Mouse (Mus musculus): ENCODE results near the gene Zfp978. TPM values are rescaled to one million over a fixed set of nuclear protein-coding genes. Genes with fewer than 3 reads are reported as not detected.
"Not testable (repeated sequence)": the region's sequence is repeated elsewhere in the genome, so short reads cannot be mapped to it uniquely, and the experiment has no call there.

Gene Zfp978
- polyA plus RNA-seq, 1 experiment from 2014 or later = not detected

DNA sequence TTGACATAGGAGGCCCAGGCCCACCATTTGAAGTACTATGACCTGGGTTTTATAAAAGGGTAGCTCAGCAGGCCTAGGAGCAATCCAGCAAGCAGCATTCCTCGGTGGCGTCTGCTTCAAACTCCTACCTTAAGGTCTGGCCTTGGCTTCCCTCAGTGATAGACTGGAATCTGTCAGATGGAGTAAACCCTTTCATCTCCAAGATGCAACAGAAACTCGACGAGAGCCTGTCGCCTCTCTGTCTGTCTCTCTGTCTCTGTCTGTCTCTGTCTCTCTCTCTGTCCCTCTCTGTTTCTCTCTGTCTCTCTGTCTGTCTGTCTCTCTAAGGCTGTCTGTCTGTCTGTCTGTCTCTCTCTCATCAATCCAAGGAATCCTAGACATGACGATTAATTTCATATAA lies 42.4 kb downstream of the Zfp978 start:
- not testable (repeated sequence) for H3K4me2 ChIP-seq (replicated peaks)

DNA sequence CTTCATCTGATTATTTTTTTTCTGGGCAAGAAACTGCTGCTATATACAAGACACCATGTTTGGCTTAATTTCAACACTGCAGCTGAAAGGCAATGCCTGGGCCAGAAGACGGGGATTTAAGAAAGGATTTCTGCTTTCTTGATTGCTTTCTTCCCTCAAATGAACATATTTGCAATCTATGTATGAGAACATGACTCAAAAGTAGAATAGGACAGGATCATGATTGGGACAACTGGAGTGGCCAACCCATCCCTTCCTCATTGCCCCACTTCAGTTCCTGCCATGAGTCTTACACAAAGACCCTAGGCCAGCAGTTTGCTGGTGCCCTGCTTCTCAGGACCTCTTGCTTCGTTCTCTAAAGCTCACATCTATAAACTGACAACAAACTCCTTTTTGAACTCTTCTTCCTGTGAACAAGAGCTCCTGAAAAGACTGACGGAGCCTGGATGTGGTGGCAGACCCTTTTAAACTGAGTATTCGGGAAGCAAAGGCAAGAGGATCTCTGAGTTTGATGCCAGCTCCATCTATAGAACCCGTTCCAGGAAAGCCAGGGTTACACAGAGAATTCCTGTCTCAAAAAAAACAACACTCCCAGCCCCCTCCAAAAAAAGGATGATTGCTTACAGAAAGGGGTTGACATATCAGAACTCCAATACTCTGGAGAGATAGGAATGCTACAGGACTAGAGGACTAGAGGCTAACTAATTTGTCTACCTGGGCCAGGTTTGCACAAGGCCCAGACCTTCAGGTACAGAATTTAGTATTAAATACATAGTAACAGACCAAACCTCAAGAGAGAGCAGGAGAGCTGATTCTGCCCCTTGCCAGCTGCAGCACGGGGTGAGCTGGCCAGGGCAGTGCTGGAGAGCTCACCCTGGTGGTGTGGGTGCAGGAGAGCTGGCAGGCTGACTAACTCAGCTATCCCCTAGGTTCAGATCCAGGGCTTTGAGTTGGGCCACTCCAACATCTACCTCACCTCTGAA lies 43.1 kb downstream of the Zfp978 start:
- not testable (repeated sequence) for H3K27ac ChIP-seq; H3K9ac ChIP-seq; DNase-seq (ENCODE audit: low spot score); H3K4me2 ChIP-seq (replicated peaks); H3K4me3 ChIP-seq (replicated peaks; ENCODE audit: low read length); H3K4me1 ChIP-seq (replicated peaks; ENCODE audit: control insufficient read depth, insufficient read depth, low read length); H3K27me3 ChIP-seq (ENCODE audit: control insufficient read depth, insufficient read depth, low read length); H3K36me3 ChIP-seq (replicated peaks; ENCODE audit: control insufficient read depth, insufficient read depth)
- peak; percentile 38 for ATAC-seq (ENCODE audit: low FRiP score)
- 81% methylated on average over 5 of the region's 6 CpGs for WGBS
- peaks cover 63% of the 10 kb centered on the region for H3K9me3 ChIP-seq (ENCODE audit: control insufficient read depth, low read length)

More for the DNA sequence above, 42.4 kb downstream of the Zfp978 start:
- 92% methylated on average over 6 of the region's 6 CpGs for WGBS
- not testable (repeated sequence) for H3K9ac ChIP-seq; H3K27ac ChIP-seq; ATAC-seq (ENCODE audit: low FRiP score); H3K4me3 ChIP-seq (replicated peaks; ENCODE audit: low read length); DNase-seq (ENCODE audit: low spot score); H3K36me3 ChIP-seq (replicated peaks; ENCODE audit: control insufficient read depth, insufficient read depth); H3K4me1 ChIP-seq (replicated peaks; ENCODE audit: control insufficient read depth, insufficient read depth, low read length); H3K27me3 ChIP-seq (ENCODE audit: control insufficient read depth, insufficient read depth, low read length)
- peaks cover 62% of the 10 kb centered on the region for H3K9me3 ChIP-seq (ENCODE audit: control insufficient read depth, low read length)

DNA sequence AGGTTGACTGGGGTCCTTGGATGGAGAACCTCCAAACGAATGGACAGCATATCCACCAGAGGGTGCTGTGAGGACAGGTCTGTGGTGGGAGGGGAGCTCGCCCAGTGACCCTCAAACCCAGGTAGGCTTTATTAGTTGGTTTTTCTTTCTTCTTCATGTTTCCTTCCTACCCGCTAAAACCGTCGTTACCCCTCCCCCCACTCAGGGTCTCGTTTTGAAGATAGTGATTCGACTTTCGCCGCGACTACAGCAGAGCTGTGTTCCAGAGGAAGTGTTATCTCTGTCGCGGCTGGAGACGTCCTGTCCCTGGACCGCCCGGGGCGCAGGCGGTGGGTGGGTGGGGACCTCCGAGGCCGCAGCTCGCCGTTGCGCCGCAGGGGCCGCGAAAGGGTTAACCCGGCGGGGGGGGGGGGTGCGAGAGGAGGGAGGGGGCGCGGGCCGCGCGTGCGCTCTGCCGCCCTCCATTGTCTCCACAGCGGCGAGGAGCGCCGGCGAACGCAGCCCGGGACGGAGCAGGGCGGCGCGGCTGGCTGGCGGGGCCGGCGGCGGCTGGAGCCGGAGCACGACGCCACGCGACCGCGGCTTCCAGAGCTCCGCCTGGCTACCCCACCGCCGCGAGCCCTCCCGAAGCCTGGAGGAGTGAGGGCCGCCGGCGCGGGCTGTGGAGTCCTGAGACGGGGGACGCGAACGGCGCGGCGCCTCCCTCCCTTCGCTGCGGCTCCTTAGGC lies 45.8 kb downstream of the Zfp978 start:
- H3K4me1 ChIP-seq (replicated peaks; ENCODE audit: control insufficient read depth, insufficient read depth, low read length) = no peaks in the 10 kb centered on the region
- H3K4me3 ChIP-seq (replicated peaks; ENCODE audit: low read length) = peak overlapping the region; percentile 47
- ATAC-seq (ENCODE audit: low FRiP score) (peak; percentile 90), DNase-seq (ENCODE audit: low spot score) (no peak)
- H3K9ac ChIP-seq = peak overlapping the region; percentile 72
- WGBS = 1% methylated on average over 36 of the region's 75 CpGs
- H3K9me3 ChIP-seq (ENCODE audit: control insufficient read depth, low read length) = peaks cover 60% of the 10 kb centered on the region
- peak overlapping the region; percentile 68 for H3K4me2 ChIP-seq (replicated peaks)
- peak overlapping the region; percentile 44; the same call in 1 of the 2 replicates for H3K27ac ChIP-seq
- H3K27me3 ChIP-seq (ENCODE audit: control insufficient read depth, insufficient read depth, low read length) = no peaks in the 10 kb centered on the region
- H3K36me3 ChIP-seq (replicated peaks; ENCODE audit: control insufficient read depth, insufficient read depth) = no peaks in the 10 kb centered on the region

DNA sequence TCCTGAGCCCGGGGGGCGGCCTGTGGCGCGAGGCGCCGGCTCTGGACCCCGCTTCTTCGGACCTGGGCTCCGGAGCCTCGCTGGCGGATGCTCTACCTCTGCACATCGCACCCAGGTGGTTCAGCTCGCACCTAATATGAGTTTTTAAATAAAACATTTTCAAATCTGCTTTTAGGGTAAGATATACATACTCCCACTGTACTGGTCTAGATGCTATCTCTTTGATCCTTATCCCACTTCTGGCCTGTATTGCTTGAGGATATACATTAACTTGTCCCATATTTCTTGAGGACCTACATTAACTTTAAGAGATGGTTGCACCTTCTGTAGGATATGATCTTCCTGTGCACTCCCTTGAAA lies 46.3 kb downstream of the Zfp978 start:
- Histone ChIP-seq H3K4me2 (replicated peaks) (peak overlapping the region; percentile 68), H3K36me3 (replicated peaks; ENCODE audit: control insufficient read depth, insufficient read depth) (no peaks in the 10 kb centered on the region), H3K4me1 (replicated peaks; ENCODE audit: control insufficient read depth, insufficient read depth, low read length) (no peaks in the 10 kb centered on the region), H3K27me3 (ENCODE audit: control insufficient read depth, insufficient read depth, low read length) (no peaks in the 10 kb centered on the region), H3K4me3 (replicated peaks; ENCODE audit: low read length) (peak overlapping the region; percentile 47), H3K9me3 (ENCODE audit: control insufficient read depth, low read length) (peaks cover 54% of the 10 kb centered on the region), H3K27ac (peak overlapping the region; percentile 44; the same call in 1 of the 2 replicates), H3K9ac (peak overlapping the region; percentile 72)
- ATAC-seq (ENCODE audit: low FRiP score) (no peak), DNase-seq (ENCODE audit: low spot score) (no peak)
- 5% methylated on average over 10 of the region's 13 CpGs for WGBS

DNA sequence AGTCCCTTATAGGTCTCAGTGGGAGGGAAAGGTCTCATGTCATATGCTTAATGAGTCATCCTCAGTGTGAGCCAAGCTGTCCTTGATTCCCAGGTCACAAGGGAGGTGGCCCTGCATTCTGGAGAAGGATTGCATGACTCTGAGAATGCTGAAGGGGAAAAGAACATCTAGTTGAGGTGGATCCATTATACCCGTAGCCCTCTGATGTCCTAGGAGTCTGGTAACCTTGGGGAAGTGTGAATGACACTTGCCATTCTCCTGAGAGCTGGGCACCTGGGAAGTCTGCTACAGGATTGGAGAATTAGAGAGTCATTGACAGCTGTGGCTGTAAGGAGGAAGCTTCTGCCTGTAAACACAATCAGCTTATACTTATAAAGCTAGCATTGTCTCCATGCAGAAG lies 55.3 kb downstream of the Zfp978 start:
- H3K4me3 ChIP-seq (replicated peaks; ENCODE audit: low read length); H3K27ac ChIP-seq; H3K27me3 ChIP-seq (ENCODE audit: control insufficient read depth, insufficient read depth, low read length); DNase-seq (ENCODE audit: low spot score); H3K9ac ChIP-seq; H3K4me1 ChIP-seq (replicated peaks; ENCODE audit: control insufficient read depth, insufficient read depth, low read length); H3K4me2 ChIP-seq (replicated peaks); H3K36me3 ChIP-seq (replicated peaks; ENCODE audit: control insufficient read depth, insufficient read depth): not testable (repeated sequence)
- ATAC-seq (ENCODE audit: low FRiP score) = peak; percentile 29
- WGBS = 76% methylated on average over 1 of the region's 1 CpGs
- H3K9me3 ChIP-seq (ENCODE audit: control insufficient read depth, low read length) = peaks cover 62% of the 10 kb centered on the region

DNA sequence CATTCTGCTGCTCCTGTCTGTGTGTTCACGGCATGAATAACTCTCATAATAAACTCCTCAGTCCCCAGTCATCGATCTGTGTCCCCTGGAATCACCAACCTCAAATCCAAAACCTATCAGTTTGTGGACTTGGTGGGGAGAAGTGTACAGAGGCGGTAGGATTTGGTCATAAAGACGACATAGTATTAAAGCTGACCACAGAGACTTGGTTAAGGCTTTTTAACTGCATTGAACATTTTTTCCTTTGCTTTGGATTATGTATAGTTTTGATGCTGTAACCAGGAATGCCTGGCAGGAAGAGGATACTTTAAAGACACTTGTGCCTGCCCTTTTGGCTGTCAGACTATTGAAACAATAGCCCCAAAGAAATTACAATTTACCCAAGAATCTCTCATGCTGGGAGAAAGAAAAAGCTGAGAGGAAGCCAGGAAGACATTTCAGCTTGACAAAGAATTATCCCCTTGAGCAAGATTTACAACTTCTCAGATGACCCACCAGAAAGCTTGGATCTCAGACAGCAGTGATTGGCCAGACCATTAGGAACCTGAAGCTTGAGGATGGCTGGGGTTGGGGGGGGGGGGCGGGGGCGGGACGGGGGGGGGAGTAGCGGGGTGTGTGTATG lies 56.2 kb downstream of the Zfp978 start:
- Histone ChIP-seq H3K4me3 (replicated peaks; ENCODE audit: low read length) (no peak overlapping the region), H3K27ac (no peak overlapping the region), H3K27me3 (ENCODE audit: control insufficient read depth, insufficient read depth, low read length) (no peaks in the 10 kb centered on the region), H3K9ac (no peak overlapping the region), H3K36me3 (replicated peaks; ENCODE audit: control insufficient read depth, insufficient read depth) (no peaks in the 10 kb centered on the region), H3K4me2 (replicated peaks) (no peak overlapping the region), H3K4me1 (replicated peaks; ENCODE audit: control insufficient read depth, insufficient read depth, low read length) (no peaks in the 10 kb centered on the region), H3K9me3 (ENCODE audit: control insufficient read depth, low read length) (peaks cover 69% of the 10 kb centered on the region)
- peak; percentile 22 for ATAC-seq (ENCODE audit: low FRiP score)
- no peak for DNase-seq (ENCODE audit: low spot score)
- WGBS = 63% methylated on average over 8 of the region's 8 CpGs

DNA sequence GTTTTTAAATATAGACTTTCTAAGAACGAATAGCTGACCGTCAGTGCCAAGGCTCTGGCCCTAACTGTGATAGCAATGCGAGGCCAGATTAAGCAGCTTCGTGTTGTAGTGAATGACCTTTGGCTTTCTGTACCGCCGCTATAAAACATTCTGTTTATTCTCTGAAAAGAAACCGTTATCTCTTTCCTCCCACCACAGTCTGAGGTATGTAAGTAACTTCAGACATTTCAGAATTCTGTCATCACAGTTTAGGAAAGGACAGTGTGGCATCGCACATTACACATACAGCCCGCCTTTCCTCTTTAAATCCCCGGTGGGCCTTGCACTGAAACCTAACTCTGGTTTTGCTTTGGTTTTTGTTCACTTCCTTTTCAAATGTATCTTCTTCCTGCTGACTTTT lies 56.8 kb downstream of the Zfp978 start:
- Histone ChIP-seq H3K27me3 (ENCODE audit: control insufficient read depth, insufficient read depth, low read length) (no peaks in the 10 kb centered on the region), H3K4me2 (replicated peaks) (no peak overlapping the region), H3K9ac (no peak overlapping the region), H3K4me1 (replicated peaks; ENCODE audit: control insufficient read depth, insufficient read depth, low read length) (no peaks in the 10 kb centered on the region), H3K4me3 (replicated peaks; ENCODE audit: low read length) (no peak overlapping the region), H3K36me3 (replicated peaks; ENCODE audit: control insufficient read depth, insufficient read depth) (no peaks in the 10 kb centered on the region), H3K9me3 (ENCODE audit: control insufficient read depth, low read length) (peaks cover 71% of the 10 kb centered on the region), H3K27ac (no peak overlapping the region)
- DNase-seq (ENCODE audit: low spot score) (no peak), ATAC-seq (ENCODE audit: low FRiP score) (no peak)
- WGBS = 63% methylated on average over 10 of the region's 10 CpGs

DNA sequence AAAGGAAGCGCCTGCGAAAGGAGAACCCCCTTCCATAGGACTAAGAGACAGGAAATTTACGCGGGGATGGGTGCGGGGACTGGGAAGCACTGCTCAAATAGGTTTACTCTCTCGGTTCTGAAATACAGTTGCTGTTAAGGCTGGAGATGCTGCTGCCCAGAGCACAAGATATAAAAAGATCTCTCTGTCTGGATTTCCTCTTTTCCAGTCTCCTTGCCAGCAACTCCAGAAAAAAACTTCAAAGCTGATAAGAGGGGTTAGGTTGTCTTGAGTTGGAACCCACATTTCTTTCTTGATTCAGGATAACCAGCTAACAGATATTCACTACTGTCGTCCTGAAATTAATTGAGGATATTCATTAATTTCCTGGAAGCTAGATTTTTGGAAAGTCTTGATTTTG lies 57.2 kb downstream of the Zfp978 start:
- not testable (repeated sequence) for H3K36me3 ChIP-seq (replicated peaks; ENCODE audit: control insufficient read depth, insufficient read depth); ATAC-seq (ENCODE audit: low FRiP score); H3K27ac ChIP-seq; H3K27me3 ChIP-seq (ENCODE audit: control insufficient read depth, insufficient read depth, low read length); H3K4me2 ChIP-seq (replicated peaks); H3K4me3 ChIP-seq (replicated peaks; ENCODE audit: low read length); H3K9ac ChIP-seq; H3K4me1 ChIP-seq (replicated peaks; ENCODE audit: control insufficient read depth, insufficient read depth, low read length); DNase-seq (ENCODE audit: low spot score)
- 64% methylated on average over 7 of the region's 7 CpGs for WGBS
- peaks cover 75% of the 10 kb centered on the region for H3K9me3 ChIP-seq (ENCODE audit: control insufficient read depth, low read length)

DNA sequence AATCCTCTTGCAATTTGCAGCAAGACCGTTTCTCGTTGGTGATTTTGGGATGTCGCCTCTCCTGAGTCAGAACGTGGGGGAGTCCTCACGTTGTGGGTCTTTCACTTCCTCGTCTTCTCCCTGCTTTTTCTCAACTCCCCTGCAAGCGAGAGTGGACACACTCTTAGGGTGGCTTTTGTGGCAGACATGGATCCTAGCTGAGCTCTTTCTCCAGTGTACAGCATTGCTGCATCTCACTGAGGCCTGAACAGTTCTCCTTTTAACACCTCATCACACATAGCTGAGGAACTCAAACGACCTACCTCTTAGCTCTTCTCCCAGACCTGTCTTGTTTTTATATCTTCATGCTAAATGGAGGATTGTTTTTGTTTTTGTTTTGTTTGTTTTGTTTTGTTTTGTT lies 58.1 kb downstream of the Zfp978 start:
- H3K4me1 ChIP-seq (replicated peaks; ENCODE audit: control insufficient read depth, insufficient read depth, low read length); H3K4me3 ChIP-seq (replicated peaks; ENCODE audit: low read length); H3K27ac ChIP-seq; H3K27me3 ChIP-seq (ENCODE audit: control insufficient read depth, insufficient read depth, low read length); H3K36me3 ChIP-seq (replicated peaks; ENCODE audit: control insufficient read depth, insufficient read depth); H3K4me2 ChIP-seq (replicated peaks); H3K9ac ChIP-seq; DNase-seq (ENCODE audit: low spot score); ATAC-seq (ENCODE audit: low FRiP score): not testable (repeated sequence)
- WGBS = 87% methylated on average over 8 of the region's 8 CpGs
- H3K9me3 ChIP-seq (ENCODE audit: control insufficient read depth, low read length) = peaks cover 82% of the 10 kb centered on the region

Data from hindbrain, embryonic 14.5 days (tissue).